Mouse (Mus musculus): ENCODE measurements around the gene Cyp2t4.
A peak's percentile ranks its signal among the peaks of the same experiment; 100 is the strongest.

Gene Cyp2t4

DNA sequence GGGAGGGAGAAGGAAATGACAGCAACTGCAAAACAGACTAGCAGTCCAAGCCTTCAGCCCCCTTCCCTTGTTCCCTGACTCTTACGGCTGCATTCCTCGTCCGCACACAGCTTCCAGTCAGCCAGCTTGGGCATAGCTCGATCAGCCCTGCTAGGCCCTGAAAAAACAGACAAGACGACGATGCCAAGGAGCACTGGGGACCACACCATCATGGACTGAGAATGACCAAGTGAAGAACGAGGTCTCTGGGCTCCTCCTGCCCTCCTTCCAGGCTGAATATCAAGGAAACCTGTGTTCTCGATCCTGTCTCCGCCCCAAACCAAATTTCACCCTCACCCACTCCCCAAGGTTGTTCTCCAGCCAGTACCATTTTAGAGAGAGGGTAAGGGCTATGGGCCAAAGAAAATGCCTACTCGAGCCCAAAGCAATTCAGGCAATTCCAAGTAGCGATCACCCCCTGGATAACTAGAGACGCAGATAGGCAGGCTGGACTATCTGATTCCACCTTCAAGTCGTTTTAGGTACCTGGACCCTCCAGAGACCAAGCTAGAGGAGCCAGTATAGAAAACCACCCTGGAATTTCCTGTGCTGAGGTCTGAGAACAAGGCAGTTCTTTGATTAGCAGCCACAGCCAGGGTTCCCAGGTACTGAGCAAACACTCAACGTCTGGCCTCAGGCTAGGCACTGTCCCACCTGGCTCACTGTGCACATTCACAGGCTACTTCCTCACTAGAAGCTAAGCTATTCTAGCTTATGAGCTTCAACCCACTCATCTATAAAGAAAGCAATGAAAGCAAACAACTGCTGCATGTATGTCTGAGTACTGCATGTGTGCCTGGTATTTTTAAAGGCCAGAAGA is 27.6 kb downstream of the Cyp2t4 start, which contains the start of the genes Gm21983 and Mia:
Gene Gm21983, minus strand, starts transcription at position 250 of the 859 bp plus-strand sequence.
Gene Mia, minus strand, starts transcription at position 321 of the 859 bp plus-strand sequence.
- DNase-seq (ENCODE audit: low spot score in 2 of 2): no peak

DNA sequence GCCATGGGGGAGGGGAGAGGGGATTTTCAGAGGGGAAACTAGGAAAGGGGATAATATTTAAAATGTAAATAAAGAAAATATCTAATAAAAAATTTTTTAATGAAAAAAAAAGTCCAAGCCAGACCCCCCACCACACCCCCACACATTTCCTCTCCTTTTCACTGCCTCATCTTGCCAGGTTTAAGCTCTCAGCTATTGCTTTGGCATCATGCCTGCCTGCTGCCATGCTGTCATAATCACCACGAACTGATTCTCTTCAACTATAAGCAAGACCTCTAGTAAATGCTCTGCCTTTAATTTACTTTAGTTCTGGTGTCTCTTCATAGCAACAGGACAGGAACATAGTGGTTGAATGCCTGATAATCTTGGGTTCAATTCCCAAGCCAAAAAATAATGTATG is 29.0 kb downstream of the Cyp2t4 start:
- DNase-seq (ENCODE audit: low spot score in 2 of 2): no peak

DNA sequence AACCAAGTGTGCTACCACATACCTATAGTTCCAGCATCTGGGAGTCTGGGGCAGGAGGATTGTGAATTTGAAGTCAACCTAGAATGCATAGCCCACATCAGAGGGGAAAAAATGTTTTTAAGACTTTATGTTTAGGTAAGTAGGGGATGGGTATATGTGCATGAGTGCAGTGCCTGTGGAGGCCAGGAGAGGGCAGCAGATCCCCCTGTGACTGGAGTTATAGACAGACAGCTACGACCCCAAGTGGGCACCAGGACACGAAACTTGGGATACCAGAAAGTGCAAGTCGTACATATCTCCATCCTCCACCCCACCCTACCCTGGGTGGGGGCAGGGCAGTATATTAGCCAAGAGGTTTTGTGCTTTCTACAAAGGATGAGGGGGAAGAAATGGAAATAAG is 31.4 kb downstream of the Cyp2t4 start:
- DNase-seq (ENCODE audit: low spot score in 2 of 2): no peak

DNA sequence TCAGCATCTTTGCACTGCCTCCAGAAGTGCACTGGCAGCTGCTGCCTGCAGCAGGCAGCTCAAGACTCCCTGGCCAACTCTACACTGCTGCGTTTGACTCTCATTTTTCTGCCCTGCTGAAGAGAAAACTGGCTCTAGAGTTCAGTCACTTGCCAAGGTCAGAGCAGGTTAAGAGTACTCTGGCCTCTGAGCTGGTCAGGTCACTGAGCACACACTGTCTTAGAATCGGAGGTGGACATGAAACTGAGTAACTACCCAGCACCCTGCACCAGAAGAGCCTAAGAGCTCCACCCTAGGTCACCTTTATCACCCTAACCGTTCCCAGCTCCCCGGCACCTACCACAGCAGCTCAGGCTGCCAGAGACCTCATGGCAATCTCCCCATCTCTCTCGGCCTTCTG is 32.5 kb downstream of the Cyp2t4 start:
- no peak for DNase-seq (ENCODE audit: low spot score in 2 of 2)

- DNase-seq (ENCODE audit: low spot score in 2 of 2): no peak
Observed at GRCm38 (mm10) chr7:27189271-27189931, 35.9 kb downstream of the Cyp2t4 start.

GRCm38 (mm10) chr7:27192434-27192833 is 38.9 kb downstream of the Cyp2t4 start:
- DNase-seq (ENCODE audit: low spot score in 2 of 2): no peak

- no peak for DNase-seq (ENCODE audit: low spot score in 2 of 2)
Observed at GRCm38 (mm10) chr7:27193731-27194130, 40.2 kb downstream of the Cyp2t4 start.

GRCm38 (mm10) chr7:27195681-27196611 is 42.4 kb downstream of the Cyp2t4 start, which contains the start of the genes BC024978 and Snrpa:
TSS of gene BC024978 (plus strand) at chr7:27195781.
TSS of gene Snrpa (minus strand) at chr7:27196271.
- peak; percentile 94 to 99 for DNase-seq (ENCODE audit: low spot score in 2 of 2)

GRCm38 (mm10) chr7:27197136-27197535 is 43.6 kb downstream of the Cyp2t4 start:
- no peak for DNase-seq (ENCODE audit: low spot score in 2 of 2)

DNA sequence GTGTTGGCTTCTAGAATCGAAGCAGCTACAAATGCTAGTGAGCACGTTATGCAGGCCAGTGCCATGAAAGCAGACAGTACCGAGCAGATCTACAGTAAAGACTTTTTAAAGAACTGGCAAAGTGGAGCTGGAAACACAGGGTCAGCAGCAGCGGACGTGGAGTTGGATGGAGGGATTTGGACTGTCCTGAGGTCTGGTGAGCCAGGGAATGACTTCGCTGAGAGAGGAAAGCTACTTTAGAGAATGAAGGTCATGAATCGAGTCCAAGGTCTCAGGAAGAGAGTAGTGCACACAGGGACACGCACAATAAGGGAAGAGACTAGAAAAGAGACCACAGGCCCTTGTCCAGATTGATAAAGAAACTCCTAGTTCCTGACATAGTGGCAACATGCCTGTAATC is 44.1 kb downstream of the Cyp2t4 start:
- no peak for DNase-seq (ENCODE audit: low spot score in 2 of 2)

DNA sequence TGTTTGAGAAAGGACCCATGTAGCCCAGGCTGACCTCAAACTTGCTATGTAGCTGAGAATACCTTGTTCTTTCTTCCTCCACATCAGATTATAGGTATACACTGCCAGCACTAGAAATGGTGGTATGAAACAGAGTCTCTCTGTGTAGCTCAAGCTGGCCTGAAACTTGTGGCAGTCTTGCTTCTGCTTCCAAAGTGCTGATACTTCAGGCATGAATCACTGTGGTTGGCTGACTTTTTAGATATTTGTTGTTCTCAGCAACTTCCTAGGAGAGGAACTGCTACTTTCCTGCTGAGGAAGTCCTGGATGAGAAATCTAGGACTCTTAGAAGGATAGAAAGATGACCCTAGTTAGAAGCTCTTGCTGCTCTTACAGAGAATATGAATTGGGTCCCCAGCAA is 44.8 kb downstream of the Cyp2t4 start:
- DNase-seq (ENCODE audit: low spot score in 2 of 2): no peak

DNA sequence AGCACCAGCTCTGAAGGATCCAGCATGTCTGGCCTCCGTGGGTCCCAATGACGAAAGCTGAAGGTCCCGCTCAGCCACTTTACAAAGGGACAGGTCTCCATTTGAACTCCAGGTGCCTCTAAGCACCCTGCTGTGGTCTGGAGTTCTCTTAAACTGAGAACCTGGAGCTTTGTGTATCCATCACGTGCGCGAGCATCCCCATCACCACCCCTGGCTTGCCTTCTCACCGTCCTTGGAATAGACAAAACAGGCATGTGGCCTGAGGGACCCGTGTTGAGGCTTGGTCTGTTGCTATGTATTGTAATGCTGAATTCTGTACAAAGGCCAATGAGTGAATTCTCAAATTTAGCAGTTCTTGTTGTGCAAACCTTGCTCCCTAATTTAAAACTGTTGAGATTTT is 45.3 kb downstream of the Cyp2t4 start:
- no peak for DNase-seq (ENCODE audit: low spot score in 2 of 2)

DNA sequence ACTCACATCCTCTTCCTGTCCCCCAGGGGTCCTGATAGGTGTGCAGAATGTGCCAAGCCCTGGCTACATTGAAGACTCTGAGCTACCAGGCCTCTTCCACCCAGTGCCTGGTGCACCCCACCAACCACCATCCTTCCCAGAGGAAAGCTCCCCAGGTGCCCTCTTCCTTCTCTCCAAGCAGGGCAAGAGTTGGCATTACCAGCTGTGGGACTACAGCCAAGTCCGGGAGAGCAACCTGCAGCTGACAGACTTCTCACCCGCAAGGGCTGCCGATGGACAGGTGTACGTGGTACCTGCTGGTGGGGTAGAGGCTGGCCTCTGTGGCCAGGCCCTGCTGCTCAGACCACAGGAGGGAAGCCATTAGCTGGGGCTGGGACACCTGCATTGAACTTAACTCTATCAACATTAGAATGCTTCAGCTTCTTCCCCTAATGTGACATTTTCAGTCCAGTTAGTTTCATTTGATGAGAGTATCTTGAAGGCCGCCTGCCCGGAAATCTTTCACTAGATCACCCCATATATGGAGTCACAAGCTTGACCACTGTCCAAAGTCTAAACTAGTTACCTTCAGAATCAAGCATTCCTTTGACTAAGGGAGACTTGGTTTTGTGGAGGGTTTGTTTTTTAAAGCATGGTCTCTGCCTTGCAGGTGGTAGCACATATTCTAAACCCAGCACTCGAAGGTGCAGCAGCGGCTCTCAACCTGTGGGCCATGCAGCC is 50.4 kb downstream of the Cyp2t4 start:
- DNase-seq (ENCODE audit: low spot score in 2 of 2): no peak
